ENCODE assay signal across 15 mouse cellular contexts in the genomic region with DNA sequence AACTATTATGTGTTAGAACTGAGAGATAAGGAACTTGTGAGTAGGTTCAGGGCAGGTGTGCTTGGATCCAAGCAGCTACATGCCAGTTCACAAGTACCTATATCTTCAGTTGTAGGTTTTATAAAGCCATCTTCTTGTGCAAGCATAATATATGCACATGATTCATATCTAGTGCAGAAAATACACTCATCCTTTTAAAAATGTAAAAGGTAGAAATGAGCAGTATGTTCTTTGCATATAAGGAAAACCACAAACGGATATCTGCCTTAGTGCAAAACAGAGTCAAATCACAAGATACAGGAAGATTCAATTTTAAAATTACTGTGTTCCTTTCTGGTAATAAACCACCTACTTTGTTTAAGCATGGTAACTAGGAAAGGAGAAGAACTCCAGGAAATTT.
"Had no signal": no experiment of that assay in that cellular context is flagged by ENCODE, and none has a peak within 500 bp of the region (broad histone marks: within the 10 kb centered on the region; RNA-seq: fewer than 3 reads in every experiment).

No protein-coding gene starts in this region.

- ATAC-seq: hindbrain, postnatal 0 days; inflammation-experienced regulatory T-cells, adult 6 months; intestine, postnatal 0 days had no signal

- H3K4me3 ChIP-seq: heart, embryonic 13.5 days; heart, embryonic 15.5 days; hindbrain, embryonic 10.5 days; hindbrain, embryonic 12.5 days; hindbrain, embryonic 13.5 days; hindbrain, embryonic 15.5 days; intestine, embryonic 15.5 days; kidney, embryonic 15.5 days; layer of hippocampus, adult 2 months; left cerebral cortex, adult 2 months had no signal

- H3K27me3 ChIP-seq: heart, embryonic 13.5 days; heart, embryonic 15.5 days; hindbrain, embryonic 12.5 days; hindbrain, embryonic 13.5 days; hindbrain, embryonic 15.5 days; intestine, embryonic 15.5 days; kidney, embryonic 15.5 days had no signal

- H3K27ac ChIP-seq: heart, embryonic 15.5 days; hindbrain, embryonic 10.5 days; hindbrain, embryonic 12.5 days; hindbrain, embryonic 13.5 days; hindbrain, embryonic 14.5 days; hindbrain, embryonic 15.5 days; hindbrain, postnatal 0 days; intestine, embryonic 15.5 days; kidney, embryonic 15.5 days; kidney, postnatal 0 days; layer of hippocampus, adult 2 months; left cerebral cortex, adult 2 months had no signal

- H3K9ac ChIP-seq: heart, embryonic 13.5 days; heart, embryonic 15.5 days; hindbrain, embryonic 12.5 days; hindbrain, embryonic 13.5 days; hindbrain, embryonic 14.5 days; hindbrain, embryonic 15.5 days; intestine, embryonic 15.5 days; kidney, embryonic 15.5 days had no signal

- H3K36me3 ChIP-seq: heart, embryonic 13.5 days; heart, embryonic 15.5 days; hindbrain, embryonic 10.5 days; hindbrain, embryonic 12.5 days; hindbrain, embryonic 13.5 days; hindbrain, embryonic 15.5 days; intestine, embryonic 15.5 days; kidney, embryonic 15.5 days had no signal

- H3K4me1 ChIP-seq: heart, embryonic 15.5 days; hindbrain, embryonic 10.5 days; hindbrain, embryonic 12.5 days; hindbrain, embryonic 13.5 days; hindbrain, embryonic 15.5 days; intestine, embryonic 15.5 days; kidney, embryonic 15.5 days had no signal

- H3K9me3 ChIP-seq: heart, embryonic 13.5 days; heart, embryonic 15.5 days; hindbrain, embryonic 10.5 days; hindbrain, embryonic 12.5 days; hindbrain, embryonic 13.5 days; hindbrain, embryonic 15.5 days; intestine, embryonic 15.5 days; kidney, embryonic 15.5 days had no signal
